Mouse (Mus musculus) embryo, embryonic 11 days (tissue): Measurements from ENCODE around the gene Ptprn2.

Experiments
- DNase-seq: peaks from one replicate; pipeline ENCODE4 v3.0.0-alpha.2; 2015

Gene Ptprn2

GRCm38 (mm10) chr12:117016753-117017595 is 531.5 kb downstream of the Ptprn2 start:
- no peak for DNase-seq

GRCm38 (mm10) chr12:117017912-117018311 is 532.4 kb downstream of the Ptprn2 start:
- no peak for DNase-seq

GRCm38 (mm10) chr12:117023235-117023634 is 537.7 kb downstream of the Ptprn2 start:
- no peak for DNase-seq

- no peak for DNase-seq
Measured at GRCm38 (mm10) chr12:117024916-117025315, 539.4 kb downstream of the Ptprn2 start.

GRCm38 (mm10) chr12:117025676-117026075 is 540.2 kb downstream of the Ptprn2 start:
- DNase-seq, result peak; percentile 10

GRCm38 (mm10) chr12:117027351-117027750 is 541.8 kb downstream of the Ptprn2 start:
- no peak for DNase-seq

GRCm38 (mm10) chr12:117028333-117028961 is 542.9 kb downstream of the Ptprn2 start:
- peak; percentile 22 for DNase-seq

- DNase-seq, result no peak
Measured at GRCm38 (mm10) chr12:117033172-117033571, 547.7 kb downstream of the Ptprn2 start.

- DNase-seq, result no peak
Measured at GRCm38 (mm10) chr12:117034506-117034905, 549.0 kb downstream of the Ptprn2 start.

GRCm38 (mm10) chr12:117035243-117035642 is 549.7 kb downstream of the Ptprn2 start:
- peak; percentile 79 for DNase-seq

GRCm38 (mm10) chr12:117039411-117039810 is 553.9 kb downstream of the Ptprn2 start:
- peak; percentile 46 for DNase-seq

- DNase-seq, result no peak
Measured at GRCm38 (mm10) chr12:117041409-117041808, 555.9 kb downstream of the Ptprn2 start.

GRCm38 (mm10) chr12:117042706-117043105 is 557.2 kb downstream of the Ptprn2 start:
- no peak for DNase-seq

GRCm38 (mm10) chr12:117047384-117048251 is 562.1 kb downstream of the Ptprn2 start:
- peak; percentile 54 for DNase-seq

GRCm38 (mm10) chr12:117049829-117050228 is 564.3 kb downstream of the Ptprn2 start:
- no peak for DNase-seq

GRCm38 (mm10) chr12:117053223-117053850 is 567.8 kb downstream of the Ptprn2 start:
- no peak for DNase-seq

- DNase-seq, result peak; percentile 70
Measured at GRCm38 (mm10) chr12:117053851-117054769, 568.6 kb downstream of the Ptprn2 start.

- DNase-seq, result peak; percentile 18
Measured at GRCm38 (mm10) chr12:117054925-117055570, 569.5 kb downstream of the Ptprn2 start.

GRCm38 (mm10) chr12:117058184-117058958 is 572.9 kb downstream of the Ptprn2 start:
- DNase-seq, result no peak

- no peak for DNase-seq
Measured at GRCm38 (mm10) chr12:117058975-117059374, 573.5 kb downstream of the Ptprn2 start.
